Mouse (Mus musculus) NIH3T3 (cell line): Measurements from ENCODE around the gene Ggt6.

Source experiments
- DNase-seq: peaks from one replicate; pipeline ENCODE4 v3.0.0-alpha.2; 2012; ENCODE audit warnings: low read depth

The Ggt6 gene

GRCm38 (mm10) chr11:72434963-72435693 lies at the start of gene Ggt6:
Gene Ggt6, plus strand, starts transcription at chr11:72435526.
- DNase-seq, result peak; percentile 54

- DNase-seq, result no peak
Observed at GRCm38 (mm10) chr11:72388113-72388529, 47.2 kb upstream of the Ggt6 start.

- no peak for DNase-seq
Observed at GRCm38 (mm10) chr11:72389407-72390142, 45.8 kb upstream of the Ggt6 start.

- no peak for DNase-seq
Observed at GRCm38 (mm10) chr11:72391181-72391580, 44.1 kb upstream of the Ggt6 start.

- no peak for DNase-seq
Observed at GRCm38 (mm10) chr11:72393243-72393642, 42.1 kb upstream of the Ggt6 start.

GRCm38 (mm10) chr11:72393669-72394068 lies 41.7 kb upstream of the Ggt6 start:
- DNase-seq, result no peak

GRCm38 (mm10) chr11:72394694-72395093 lies 40.6 kb upstream of the Ggt6 start:
- DNase-seq, result no peak

GRCm38 (mm10) chr11:72395652-72396051 lies 39.7 kb upstream of the Ggt6 start:
- DNase-seq, result no peak

GRCm38 (mm10) chr11:72396621-72397020 lies 38.7 kb upstream of the Ggt6 start:
- DNase-seq, result no peak

- DNase-seq, result peak; percentile 52
Observed at GRCm38 (mm10) chr11:72397072-72397471, 38.3 kb upstream of the Ggt6 start.

- DNase-seq, result no peak
Observed at GRCm38 (mm10) chr11:72397811-72398525, 37.4 kb upstream of the Ggt6 start.

GRCm38 (mm10) chr11:72401068-72401467 lies 34.3 kb upstream of the Ggt6 start:
- no peak for DNase-seq

GRCm38 (mm10) chr11:72402017-72402416 lies 33.3 kb upstream of the Ggt6 start:
- no peak for DNase-seq

- DNase-seq, result no peak
Observed at GRCm38 (mm10) chr11:72402969-72403368, 32.4 kb upstream of the Ggt6 start.

- DNase-seq, result no peak
Observed at GRCm38 (mm10) chr11:72405532-72405931, 29.8 kb upstream of the Ggt6 start.

- DNase-seq, result no peak
Observed at GRCm38 (mm10) chr11:72406079-72406675, 29.1 kb upstream of the Ggt6 start.

GRCm38 (mm10) chr11:72407081-72407480 lies 28.2 kb upstream of the Ggt6 start:
- DNase-seq, result no peak

- DNase-seq, result no peak
Observed at GRCm38 (mm10) chr11:72407574-72407973, 27.8 kb upstream of the Ggt6 start.

GRCm38 (mm10) chr11:72408451-72409170 lies 26.7 kb upstream of the Ggt6 start:
- DNase-seq, result no peak

GRCm38 (mm10) chr11:72409649-72410385 lies 25.5 kb upstream of the Ggt6 start:
- DNase-seq, result no peak

GRCm38 (mm10) chr11:72410521-72411092 lies 24.7 kb upstream of the Ggt6 start:
- no peak for DNase-seq
